Mouse (Mus musculus) kidney, adult 18-20 months (tissue): ENCODE data around the gene Rft1.

Experiments used
- DNase-seq: peaks from one replicate; pipeline ENCODE4 v3.0.0; 2021

The Rft1 gene

DNA sequence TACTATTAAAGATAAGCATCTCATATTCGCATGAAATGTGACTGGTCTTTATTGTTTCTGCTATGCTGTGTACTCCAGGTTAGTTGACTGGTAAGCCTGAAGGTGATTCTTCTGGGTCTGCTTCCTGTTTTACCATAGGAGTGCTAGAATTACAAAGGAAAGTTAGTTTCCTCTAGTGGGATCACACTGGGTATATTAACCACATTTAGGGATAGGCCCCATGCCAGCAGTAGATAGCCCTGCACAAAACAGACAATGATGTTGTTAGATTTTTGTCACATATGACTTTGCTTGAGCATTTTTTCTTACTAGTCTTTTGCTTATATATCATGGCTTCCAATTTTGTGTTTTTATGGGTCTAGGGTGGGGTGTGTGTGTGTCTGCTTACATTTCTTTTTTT is 82.3 kb downstream of the Rft1 start:
- DNase-seq, result no peak
